Mouse (Mus musculus): ENCODE measurements around the gene C8g. TPM values are rescaled to one million over a fixed set of nuclear protein-coding genes. Genes with fewer than 3 reads are reported as not detected.

The C8g gene
- polyA plus RNA-seq, 1 experiment from 2014 or later = 5.6 TPM

DNA sequence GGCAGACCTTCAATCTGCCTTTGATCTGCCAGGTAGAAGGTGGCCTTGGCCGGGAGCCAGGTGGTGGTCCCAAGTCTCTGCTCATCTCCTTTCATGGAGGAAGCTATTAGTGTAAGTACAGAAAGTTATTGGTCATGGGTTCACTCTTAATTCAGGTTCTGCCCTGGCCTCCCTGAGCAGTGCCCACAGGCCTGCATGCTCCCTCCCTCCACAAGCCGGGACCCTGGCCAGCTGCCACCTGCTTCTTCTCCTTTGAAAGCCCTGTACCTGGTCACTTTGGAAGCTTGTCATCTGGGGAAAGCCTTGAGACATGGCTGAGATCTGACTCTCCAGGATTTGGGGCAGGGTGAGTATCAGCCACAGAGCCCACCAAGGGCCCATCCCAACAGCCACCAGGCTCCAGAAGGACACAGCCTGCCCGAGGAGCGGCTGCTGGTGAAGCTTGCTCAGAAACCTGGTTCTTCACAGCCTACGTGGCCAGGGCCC is 8.0 kb downstream of the C8g start, which contains the start of gene Lcn12:
Gene Lcn12, minus strand, starts transcription at position 436 of the 486 bp plus-strand sequence.
- Histone ChIP-seq H3K27me3 (ENCODE audit: control insufficient read depth, insufficient read depth, low read length) (no peaks in the 10 kb centered on the region), H3K36me3 (ENCODE audit: control insufficient read depth, insufficient read depth, low read length) (no peaks in the 10 kb centered on the region), H3K4me2 (ENCODE audit: low read depth, severe bottlenecking) (no peak within 1 kb of the TSS), H3K4me1 (ENCODE audit: control insufficient read depth, insufficient read depth, low read length) (no peaks in the 10 kb centered on the region), H3K9me3 (ENCODE audit: control insufficient read depth, low read length) (no peaks in the 10 kb centered on the region), H3K27ac (replicated peaks; ENCODE audit: low read depth, low read length) (no peak within 1 kb of the TSS), H3K9ac (ENCODE audit: low read length) (no peak within 1 kb of the TSS), H3K4me3 (ENCODE audit: low read depth, low read length) (no peak within 1 kb of the TSS)
- no peak for ATAC-seq (ENCODE audit: insufficient number of reproducible peaks, low FRiP score, low TSS enrichment, low read depth)
- 94% methylated on average over 5 of the region's 5 CpGs for WGBS
- DNase-seq (ENCODE audit: low spot score) = no peak

GRCm38 (mm10) chr2:25492988-25493387 is 8.5 kb downstream of the C8g start:
- H3K9me3 ChIP-seq (ENCODE audit: control insufficient read depth, low read length) = no peaks in the 10 kb centered on the region
- no peak for DNase-seq (ENCODE audit: low spot score)
- ATAC-seq (ENCODE audit: insufficient number of reproducible peaks, low FRiP score, low TSS enrichment, low read depth) = no peak
- H3K27me3 ChIP-seq (ENCODE audit: control insufficient read depth, insufficient read depth, low read length) = no peaks in the 10 kb centered on the region
- no peak overlapping the region for H3K27ac ChIP-seq (replicated peaks; ENCODE audit: low read depth, low read length)
- no peak overlapping the region for H3K9ac ChIP-seq (ENCODE audit: low read length)
- H3K4me2 ChIP-seq (ENCODE audit: low read depth, severe bottlenecking) = no peak overlapping the region
- 81% methylated on average over 5 of the region's 5 CpGs for WGBS
- no peak overlapping the region for H3K4me3 ChIP-seq (ENCODE audit: low read depth, low read length)
- H3K36me3 ChIP-seq (ENCODE audit: control insufficient read depth, insufficient read depth, low read length) = no peaks in the 10 kb centered on the region
- no peaks in the 10 kb centered on the region for H3K4me1 ChIP-seq (ENCODE audit: control insufficient read depth, insufficient read depth, low read length)

GRCm38 (mm10) chr2:25488671-25489068 is 12.8 kb downstream of the C8g start:
- H3K4me1 ChIP-seq (ENCODE audit: control insufficient read depth, insufficient read depth, low read length) = no peaks in the 10 kb centered on the region
- WGBS = 79% methylated on average over 7 of the region's 7 CpGs
- H3K9me3 ChIP-seq (ENCODE audit: control insufficient read depth, low read length) = no peaks in the 10 kb centered on the region
- no peak overlapping the region for H3K4me2 ChIP-seq (ENCODE audit: low read depth, severe bottlenecking)
- H3K27me3 ChIP-seq (ENCODE audit: control insufficient read depth, insufficient read depth, low read length) = no peaks in the 10 kb centered on the region
- DNase-seq (ENCODE audit: low spot score) (no peak), ATAC-seq (ENCODE audit: insufficient number of reproducible peaks, low FRiP score, low TSS enrichment, low read depth) (no peak)
- no peaks in the 10 kb centered on the region for H3K36me3 ChIP-seq (ENCODE audit: control insufficient read depth, insufficient read depth, low read length)
- no peak overlapping the region for H3K9ac ChIP-seq (ENCODE audit: low read length)
- no peak overlapping the region for H3K4me3 ChIP-seq (ENCODE audit: low read depth, low read length)
- H3K27ac ChIP-seq (replicated peaks; ENCODE audit: low read depth, low read length) = no peak overlapping the region

DNA sequence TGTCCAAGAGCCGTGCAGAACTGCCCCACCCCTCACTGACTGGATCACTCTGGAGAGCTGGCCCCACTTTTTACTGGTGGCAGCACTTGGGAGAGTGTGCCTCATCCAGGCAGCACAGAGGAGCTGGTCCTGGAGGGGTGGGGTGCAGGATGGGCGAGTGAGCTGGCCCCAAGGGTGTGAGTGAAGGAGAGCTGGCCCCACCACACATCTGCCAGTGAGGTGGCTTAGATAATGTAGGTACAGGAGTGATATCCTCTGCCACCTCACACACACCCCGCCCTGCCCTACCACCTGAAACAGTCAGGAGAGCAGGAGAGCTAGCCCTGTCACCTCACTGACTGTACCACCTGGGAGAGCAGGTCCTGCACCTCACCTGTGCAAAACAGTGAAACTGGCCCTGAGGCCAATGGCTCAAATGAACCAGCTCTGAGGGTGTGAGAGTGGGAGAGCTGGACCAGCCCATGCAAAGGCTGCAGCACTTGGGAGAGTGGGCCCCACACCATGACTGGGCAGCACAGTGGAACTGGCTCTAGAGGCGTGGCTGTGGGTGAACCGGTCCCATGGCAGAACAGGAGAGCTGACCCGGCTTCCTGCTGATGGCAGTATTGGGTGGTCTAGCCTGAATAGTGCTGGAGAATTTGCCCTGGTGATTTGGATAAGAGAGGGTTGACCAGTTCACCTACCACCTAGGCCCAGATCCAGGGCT is 13.4 kb downstream of the C8g start:
- Histone ChIP-seq H3K9me3 (ENCODE audit: control insufficient read depth, low read length) (no peaks in the 10 kb centered on the region), H3K27ac (replicated peaks; ENCODE audit: low read depth, low read length) (no peak overlapping the region), H3K9ac (ENCODE audit: low read length) (no peak overlapping the region), H3K27me3 (ENCODE audit: control insufficient read depth, insufficient read depth, low read length) (no peaks in the 10 kb centered on the region), H3K36me3 (ENCODE audit: control insufficient read depth, insufficient read depth, low read length) (no peaks in the 10 kb centered on the region), H3K4me3 (ENCODE audit: low read depth, low read length) (no peak overlapping the region), H3K4me2 (ENCODE audit: low read depth, severe bottlenecking) (no peak overlapping the region), H3K4me1 (ENCODE audit: control insufficient read depth, insufficient read depth, low read length) (no peaks in the 10 kb centered on the region)
- WGBS = 80% methylated on average over 6 of the region's 6 CpGs
- DNase-seq (ENCODE audit: low spot score) (no peak), ATAC-seq (ENCODE audit: insufficient number of reproducible peaks, low FRiP score, low TSS enrichment, low read depth) (no peak)

GRCm38 (mm10) chr2:25484901-25485647 is 16.4 kb downstream of the C8g start:
- 65% methylated on average over 11 of the region's 11 CpGs for whole genome bisulfite sequencing
- Histone ChIP-seq H3K27ac (replicated peaks; ENCODE audit: low read depth, low read length) (no peak overlapping the region), H3K27me3 (ENCODE audit: control insufficient read depth, insufficient read depth, low read length) (no peaks in the 10 kb centered on the region), H3K4me2 (ENCODE audit: low read depth, severe bottlenecking) (no peak overlapping the region), H3K4me1 (ENCODE audit: control insufficient read depth, insufficient read depth, low read length) (no peaks in the 10 kb centered on the region), H3K9me3 (ENCODE audit: control insufficient read depth, low read length) (no peaks in the 10 kb centered on the region), H3K9ac (ENCODE audit: low read length) (no peak overlapping the region), H3K36me3 (ENCODE audit: control insufficient read depth, insufficient read depth, low read length) (no peaks in the 10 kb centered on the region), H3K4me3 (ENCODE audit: low read depth, low read length) (no peak overlapping the region)
- DNase-seq (ENCODE audit: low spot score) (no peak), ATAC-seq (ENCODE audit: insufficient number of reproducible peaks, low FRiP score, low TSS enrichment, low read depth) (no peak)

- H3K9ac ChIP-seq (ENCODE audit: low read length) = no peak overlapping the region
- DNase-seq (ENCODE audit: low spot score) = peak; percentile 58
- H3K9me3 ChIP-seq (ENCODE audit: control insufficient read depth, low read length) = no peaks in the 10 kb centered on the region
- H3K27me3 ChIP-seq (ENCODE audit: control insufficient read depth, insufficient read depth, low read length) = no peaks in the 10 kb centered on the region
- ATAC-seq (ENCODE audit: insufficient number of reproducible peaks, low FRiP score, low TSS enrichment, low read depth) = no peak
- H3K36me3 ChIP-seq (ENCODE audit: control insufficient read depth, insufficient read depth, low read length) = no peaks in the 10 kb centered on the region
- H3K4me3 ChIP-seq (ENCODE audit: low read depth, low read length) = no peak overlapping the region
- H3K4me1 ChIP-seq (ENCODE audit: control insufficient read depth, insufficient read depth, low read length) = no peaks in the 10 kb centered on the region
- WGBS = 29% methylated on average over 7 of the region's 7 CpGs
- H3K27ac ChIP-seq (replicated peaks; ENCODE audit: low read depth, low read length) = no peak overlapping the region
- no peak overlapping the region for H3K4me2 ChIP-seq (ENCODE audit: low read depth, severe bottlenecking)
Observed at GRCm38 (mm10) chr2:25482969-25483368, 18.6 kb downstream of the C8g start.

- Histone ChIP-seq H3K27me3 (ENCODE audit: control insufficient read depth, insufficient read depth, low read length) (no peaks in the 10 kb centered on the region), H3K4me3 (ENCODE audit: low read depth, low read length) (no peak overlapping the region), H3K4me1 (ENCODE audit: control insufficient read depth, insufficient read depth, low read length) (no peaks in the 10 kb centered on the region), H3K27ac (replicated peaks; ENCODE audit: low read depth, low read length) (no peak overlapping the region), H3K9ac (ENCODE audit: low read length) (no peak overlapping the region), H3K4me2 (ENCODE audit: low read depth, severe bottlenecking) (no peak overlapping the region), H3K9me3 (ENCODE audit: control insufficient read depth, low read length) (no peaks in the 10 kb centered on the region), H3K36me3 (ENCODE audit: control insufficient read depth, insufficient read depth, low read length) (no peaks in the 10 kb centered on the region)
- no peak for DNase-seq (ENCODE audit: low spot score)
- WGBS = 87% methylated on average over 1 of the region's 1 CpGs
- no peak for ATAC-seq (ENCODE audit: insufficient number of reproducible peaks, low FRiP score, low TSS enrichment, low read depth)
Observed at GRCm38 (mm10) chr2:25480541-25480940, 21.0 kb downstream of the C8g start.

DNA sequence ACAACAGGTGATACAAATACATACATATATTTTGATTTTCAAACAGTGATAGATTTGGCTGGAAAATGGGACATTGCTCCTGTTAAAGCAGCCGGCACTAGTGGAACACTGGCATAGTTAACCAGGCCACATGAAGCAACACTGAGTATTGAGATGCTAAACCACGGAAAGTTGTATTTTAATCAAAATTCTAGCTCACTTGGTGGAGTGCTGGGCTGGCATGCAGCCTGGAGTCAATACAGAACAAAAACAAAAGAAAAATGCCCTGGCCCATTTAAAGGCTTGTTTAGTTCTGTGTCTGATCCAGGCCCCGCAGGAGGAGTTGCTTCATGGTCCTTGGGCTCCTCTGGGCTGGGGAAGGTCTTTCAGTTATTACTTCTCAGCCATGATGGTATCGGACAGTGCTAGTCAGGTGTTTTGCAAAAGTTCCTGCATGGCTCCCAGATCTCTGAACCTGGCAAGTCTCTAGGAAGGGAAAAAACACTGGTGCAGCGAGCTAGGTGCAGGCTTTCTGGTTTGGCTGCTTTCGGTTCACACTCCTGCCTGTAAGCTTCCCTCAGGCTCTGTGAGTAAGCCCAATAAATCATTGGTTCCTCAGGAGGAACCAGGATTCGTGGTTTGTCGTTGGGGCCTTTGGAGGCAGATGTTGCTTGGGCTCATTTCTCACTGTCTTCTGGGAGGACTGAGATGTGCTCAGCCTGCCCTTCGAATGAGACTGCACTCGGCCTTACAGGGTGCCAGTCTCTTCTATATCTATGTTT is 21.8 kb downstream of the C8g start:
- Histone ChIP-seq H3K4me2 (ENCODE audit: low read depth, severe bottlenecking) (no peak overlapping the region), H3K9ac (ENCODE audit: low read length) (no peak overlapping the region), H3K9me3 (ENCODE audit: control insufficient read depth, low read length) (no peaks in the 10 kb centered on the region), H3K4me3 (ENCODE audit: low read depth, low read length) (no peak overlapping the region), H3K36me3 (ENCODE audit: control insufficient read depth, insufficient read depth, low read length) (no peaks in the 10 kb centered on the region), H3K27ac (replicated peaks; ENCODE audit: low read depth, low read length) (no peak overlapping the region), H3K4me1 (ENCODE audit: control insufficient read depth, insufficient read depth, low read length) (no peaks in the 10 kb centered on the region), H3K27me3 (ENCODE audit: control insufficient read depth, insufficient read depth, low read length) (no peaks in the 10 kb centered on the region)
- WGBS = 64% methylated on average over 10 of the region's 10 CpGs
- DNase-seq (ENCODE audit: low spot score) = no peak
- no peak for ATAC-seq (ENCODE audit: insufficient number of reproducible peaks, low FRiP score, low TSS enrichment, low read depth)

Data from limb, embryonic 11.5 days (tissue).